Mouse (Mus musculus) ovary, postnatal 36 days (tissue): ENCODE data around the gene Reep6.

ENCODE experiments used
- DNase-seq: peaks from one replicate; pipeline ENCODE4 v3.0.0; 2022; ENCODE audit warnings: low spot score, mixed read lengths

Gene Reep6

DNA sequence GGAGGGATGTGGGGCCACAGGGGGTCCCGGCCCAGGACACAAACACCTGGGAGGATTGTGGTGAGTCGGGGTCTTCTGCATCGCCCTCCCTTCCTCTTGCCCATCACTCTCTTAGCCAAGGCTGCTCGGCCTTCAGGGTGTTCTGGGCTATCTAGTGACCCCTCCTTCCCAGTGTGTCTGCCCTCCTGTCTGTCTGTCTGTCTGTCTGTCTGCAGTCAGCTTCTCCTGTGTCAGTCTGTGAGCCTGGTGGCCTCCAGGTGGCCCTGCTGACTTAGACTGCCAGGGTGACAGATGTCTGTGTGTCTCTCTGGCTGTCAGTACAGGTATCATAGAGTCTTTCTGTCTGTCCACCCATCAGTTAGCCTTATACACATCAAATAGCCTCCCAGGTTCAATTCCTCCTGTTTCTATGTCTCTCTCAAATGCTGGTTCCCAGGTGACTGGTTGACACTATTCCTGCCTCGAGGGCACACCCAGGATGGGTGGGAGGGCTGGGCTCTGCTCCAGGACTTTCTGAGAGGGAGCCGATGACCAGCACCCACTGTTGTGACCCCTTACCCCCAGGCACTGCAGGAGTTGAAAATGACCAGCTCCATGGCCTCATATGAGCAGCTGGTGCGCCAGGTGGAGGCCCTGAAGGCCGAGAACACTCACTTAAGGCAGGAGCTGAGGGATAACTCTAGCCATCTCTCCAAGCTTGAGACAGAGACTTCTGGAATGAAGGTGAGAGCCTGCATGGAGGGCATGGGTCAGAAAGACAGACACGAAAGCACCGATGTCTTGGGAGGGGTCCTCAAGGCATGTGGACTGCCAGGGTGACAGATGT lies 28.3 kb upstream of the Reep6 start:
- no peak for DNase-seq

DNA sequence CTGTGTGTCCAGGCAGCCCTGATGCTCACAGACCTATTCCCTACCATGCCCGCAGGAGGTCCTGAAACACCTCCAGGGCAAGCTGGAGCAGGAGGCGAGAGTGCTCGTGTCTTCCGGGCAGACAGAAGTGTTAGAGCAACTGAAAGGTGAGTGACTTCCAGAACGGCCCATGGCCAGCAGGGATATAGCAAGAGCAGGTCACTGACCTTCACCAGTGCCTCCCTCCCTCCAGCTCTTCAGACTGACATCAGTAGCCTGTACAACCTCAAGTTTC lies 27.7 kb upstream of the Reep6 start:
- DNase-seq: no peak

DNA sequence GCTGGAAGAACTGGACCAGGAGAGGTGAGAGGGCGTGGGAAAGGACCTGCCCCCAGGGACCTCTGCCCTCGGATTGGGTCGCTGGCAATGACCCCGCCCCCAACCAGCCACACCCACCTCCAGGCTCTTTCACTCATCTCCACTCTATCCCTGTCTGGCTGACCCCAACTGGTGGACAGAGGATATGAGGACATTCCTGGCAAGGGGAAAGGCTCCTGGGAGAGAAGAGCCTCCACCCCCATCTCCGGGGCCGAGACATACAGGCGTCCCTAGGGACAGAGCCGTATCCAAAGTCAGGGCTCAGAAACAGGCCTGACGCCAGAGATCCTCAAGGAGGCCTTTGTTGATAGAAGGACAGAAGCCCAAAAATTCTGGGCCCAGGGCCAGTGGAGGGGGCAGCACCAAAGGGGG lies 27.3 kb upstream of the Reep6 start:
- DNase-seq: peak; percentile 67

GRCm38 (mm10) chr10:80304458-80304857 lies 25.3 kb upstream of the Reep6 start:
- DNase-seq: no peak

DNA sequence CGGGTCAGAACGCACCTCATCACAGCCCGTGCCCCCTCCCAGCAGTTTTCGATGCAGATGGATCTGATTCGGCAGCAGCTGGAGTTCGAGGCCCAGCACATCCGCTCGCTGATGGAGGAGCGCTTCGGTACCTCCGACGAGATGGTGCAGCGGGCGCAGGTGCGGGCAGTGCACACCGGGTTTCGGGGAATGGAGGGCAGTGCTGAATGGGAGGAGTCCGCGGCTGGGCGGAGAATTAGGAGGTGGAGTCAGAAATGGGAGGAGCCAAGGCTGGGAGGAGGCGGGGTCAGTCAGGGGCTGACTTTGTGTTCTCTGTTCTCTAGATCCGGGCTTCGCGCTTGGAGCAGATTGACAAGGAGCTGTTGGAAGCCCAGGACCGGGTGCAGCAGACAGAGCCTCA lies 24.9 kb upstream of the Reep6 start:
- no peak for DNase-seq

- DNase-seq: no peak
Observed at GRCm38 (mm10) chr10:80311560-80311959, 18.2 kb upstream of the Reep6 start.

DNA sequence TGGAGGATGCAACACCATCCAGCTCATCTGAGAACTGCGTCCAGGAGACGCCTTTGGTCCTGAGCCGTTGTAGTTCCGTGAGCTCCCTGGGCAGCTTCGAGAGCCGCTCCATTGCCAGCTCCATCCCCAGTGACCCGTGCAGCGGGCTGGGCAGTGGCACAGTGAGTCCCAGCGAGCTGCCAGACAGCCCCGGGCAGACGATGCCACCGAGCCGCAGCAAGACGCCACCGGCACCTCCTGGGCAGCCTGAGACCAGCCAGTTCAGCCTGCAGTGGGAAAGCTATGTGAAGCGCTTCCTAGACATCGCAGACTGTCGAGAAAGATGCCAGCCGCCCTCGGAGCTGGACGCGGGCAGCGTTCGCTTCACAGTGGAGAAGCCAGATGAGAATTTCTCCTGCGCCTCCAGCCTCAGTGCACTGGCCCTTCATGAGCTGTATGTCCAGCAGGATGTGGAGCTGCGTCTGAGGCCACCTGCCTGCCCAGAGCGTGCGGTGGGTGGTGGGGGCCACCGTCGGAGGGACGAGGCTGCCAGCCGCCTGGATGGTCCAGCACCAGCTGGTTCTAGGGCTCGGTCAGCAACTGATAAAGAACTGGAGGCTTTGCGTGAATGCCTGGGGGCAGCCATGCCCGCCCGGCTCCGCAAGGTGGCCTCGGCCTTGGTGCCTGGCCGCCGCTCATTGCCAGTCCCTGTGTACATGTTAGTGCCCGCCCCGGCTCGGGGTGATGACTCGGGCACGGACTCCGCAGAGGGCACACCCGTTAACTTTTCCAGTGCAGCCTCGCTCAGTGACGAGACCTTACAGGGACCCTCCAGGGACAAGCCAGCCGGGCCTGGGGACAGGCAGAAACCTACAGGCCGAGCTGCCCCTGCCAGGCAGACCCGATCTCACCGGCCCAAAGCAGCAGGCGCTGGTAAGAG lies 16.9 kb upstream of the Reep6 start:
- no peak for DNase-seq

GRCm38 (mm10) chr10:80313627-80314201 lies 16.0 kb upstream of the Reep6 start:
- DNase-seq: no peak

GRCm38 (mm10) chr10:80314494-80315001 lies 15.2 kb upstream of the Reep6 start:
- DNase-seq: no peak

- DNase-seq: no peak
Observed at GRCm38 (mm10) chr10:80315315-80315714, 14.4 kb upstream of the Reep6 start.

DNA sequence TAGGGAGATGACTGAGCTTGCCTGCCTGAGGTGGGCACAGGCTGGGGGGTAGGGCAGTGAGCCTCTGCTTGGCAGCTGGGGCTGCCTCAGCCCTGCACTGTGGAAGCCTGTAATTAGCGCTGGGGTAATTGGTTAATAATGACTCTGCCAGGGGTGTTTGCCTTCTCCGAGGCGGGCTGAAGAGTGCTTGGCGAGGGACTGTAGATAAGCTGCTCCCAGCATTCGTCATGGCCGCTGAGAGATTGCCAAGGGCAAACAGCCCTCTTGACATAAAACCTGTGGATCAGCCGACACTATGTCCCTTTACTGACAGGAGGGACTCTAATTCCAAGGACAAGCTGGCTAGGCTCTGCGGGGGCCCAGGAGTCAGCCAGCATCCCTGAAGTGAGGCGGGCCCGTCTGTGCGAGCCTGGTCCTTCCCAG lies 13.4 kb upstream of the Reep6 start:
- no peak for DNase-seq

DNA sequence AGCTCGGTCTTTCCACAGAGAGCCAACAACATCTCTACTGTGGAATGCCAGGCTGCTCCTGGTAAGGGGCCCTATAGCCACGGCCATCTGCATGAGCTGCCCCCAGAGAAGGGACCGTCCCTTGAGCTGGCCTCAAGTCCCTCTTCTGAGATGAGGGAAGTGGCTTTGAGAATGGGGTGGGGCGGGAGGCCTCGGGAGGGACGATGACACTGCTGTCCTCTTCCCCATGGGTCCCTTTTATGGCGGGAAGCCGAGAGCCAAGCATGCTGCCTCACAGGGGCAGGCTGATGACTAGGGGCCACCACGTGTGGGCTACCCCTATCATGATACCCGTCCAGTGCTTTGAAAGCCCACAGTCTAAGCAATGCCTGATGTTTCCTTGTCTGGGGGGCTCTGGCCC lies 12.7 kb upstream of the Reep6 start:
- no peak for DNase-seq

- DNase-seq: peak; percentile 88
Observed at GRCm38 (mm10) chr10:80320340-80320760, 9.4 kb upstream of the Reep6 start, which contains the start of gene 2310011J03Rik. Gene 2310011J03Rik (minus strand): TSS chr10:80320537.

- DNase-seq: no peak
Observed at GRCm38 (mm10) chr10:80321014-80321669, 8.6 kb upstream of the Reep6 start.

GRCm38 (mm10) chr10:80321670-80322581 lies 7.8 kb upstream of the Reep6 start:
- no peak for DNase-seq

GRCm38 (mm10) chr10:80322811-80323211 lies 6.9 kb upstream of the Reep6 start:
- DNase-seq: no peak

GRCm38 (mm10) chr10:80323261-80324119 lies 6.3 kb upstream of the Reep6 start:
- DNase-seq: peak; percentile 76

GRCm38 (mm10) chr10:80324120-80325037 lies 5.4 kb upstream of the Reep6 start:
- no peak for DNase-seq

DNA sequence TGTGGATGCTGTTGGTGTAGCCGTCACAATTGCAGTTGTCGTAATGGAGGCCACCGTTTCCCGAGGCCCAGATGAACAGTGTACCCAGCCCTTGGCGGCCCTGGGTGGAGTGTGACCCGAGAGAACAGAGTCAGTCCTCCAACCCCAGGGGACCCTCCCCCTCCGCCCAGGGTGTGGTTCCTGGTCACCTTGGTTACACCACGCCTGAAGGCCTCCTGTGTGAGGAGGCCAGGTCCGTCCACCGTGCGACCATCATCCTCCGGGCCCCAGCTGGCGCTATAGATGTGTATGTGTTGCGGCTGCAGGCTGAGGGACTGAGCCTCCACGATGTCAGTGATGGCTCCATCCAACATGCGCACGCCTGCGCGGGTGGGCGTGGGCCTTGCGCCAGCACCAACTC lies 4.7 kb upstream of the Reep6 start:
- DNase-seq: no peak
